Mouse (Mus musculus): Measurements from ENCODE around the gene Prss48. TPM values are rescaled to one million over a fixed set of nuclear protein-coding genes. Genes with fewer than 3 reads are reported as not detected.

Prss48 gene
- polyA plus RNA-seq (2012; rRNA removed): not detected in 2 replicates

DNA sequence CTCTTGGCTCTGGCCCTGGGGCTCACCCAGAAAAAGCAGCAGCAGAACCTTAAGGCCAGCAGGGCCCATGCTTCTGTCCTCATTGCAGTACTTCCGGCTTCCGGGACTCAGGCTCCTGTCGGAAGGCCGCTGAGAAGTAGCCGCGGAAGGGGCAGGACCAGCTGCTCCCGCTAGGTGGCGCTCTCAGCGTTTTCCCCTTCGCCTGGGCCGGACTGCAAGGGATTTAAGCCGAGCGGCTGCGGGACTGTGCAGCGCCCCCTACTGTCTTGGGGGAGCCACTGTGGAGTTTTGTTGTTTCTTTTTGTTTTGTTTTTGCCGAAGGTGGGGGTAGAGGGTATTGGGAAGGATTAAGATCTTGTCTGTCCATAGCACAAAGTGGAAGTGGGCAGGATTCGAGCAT lies at the start of gene Prss48:
Gene Prss48, minus strand, starts transcription at position 69 of the 400 bp plus-strand sequence.

DNA sequence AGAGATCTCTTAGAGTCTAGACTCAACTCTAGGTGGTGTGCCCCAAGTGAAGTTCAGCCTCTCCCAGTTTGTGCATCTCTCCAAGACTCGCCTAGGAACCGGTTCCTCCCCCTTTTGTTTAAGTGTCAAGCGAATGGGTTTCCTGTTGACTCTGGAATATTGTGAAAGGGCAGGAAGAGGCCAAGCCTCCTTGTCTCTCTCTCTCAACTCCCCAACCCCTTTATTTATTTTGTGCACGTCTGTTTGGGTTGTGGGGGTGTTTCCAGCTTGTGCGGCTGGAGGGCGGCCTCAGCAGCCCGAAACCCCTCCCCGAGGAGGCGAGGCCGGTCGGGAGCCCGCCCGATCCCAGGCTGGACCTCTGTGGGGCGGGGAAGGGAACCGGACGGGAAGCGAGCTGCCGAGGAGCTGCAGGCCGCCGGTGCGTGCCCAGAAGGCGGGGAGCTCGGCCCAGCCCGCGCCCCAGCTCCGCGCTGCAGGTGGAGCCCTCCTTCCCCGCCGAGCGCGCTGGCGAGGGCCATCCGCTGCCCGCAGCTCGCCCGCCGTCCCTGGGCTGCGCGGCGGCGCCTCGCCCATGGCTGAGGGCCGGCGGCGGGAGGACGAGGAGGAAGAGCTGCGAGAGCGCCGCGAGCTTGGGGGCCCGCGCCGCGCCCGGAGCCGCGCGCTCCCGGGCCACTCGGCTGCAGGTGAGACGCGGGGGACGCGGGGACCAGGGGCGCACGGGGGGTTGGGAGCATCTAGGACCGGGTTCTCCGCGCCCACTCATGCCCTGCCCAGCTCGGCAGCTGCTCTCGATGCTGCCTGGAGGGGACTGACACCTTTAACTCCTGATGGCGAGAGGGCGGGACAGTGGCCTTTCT lies 31.3 kb downstream of the Prss48 start, which contains the start of gene Sh3d19:
Gene Sh3d19, plus strand, starts transcription at position 368 of the 857 bp plus-strand sequence.

Other genes starting within 250 kb of the Prss48 start
- 0.25 and 0.99 TPM in 2 replicates for gene Fam160a1, start 185.2 kb downstream of the Prss48 start, polyA plus RNA-seq (2012; rRNA removed)
- 0.02 and 0.22 TPM in 2 replicates for gene Glt28d2, start 115.0 kb downstream of the Prss48 start, polyA plus RNA-seq (2012; rRNA removed)
- 0.22 and 0.43 TPM in 2 replicates for gene Gm37240, start 115.0 kb downstream of the Prss48 start, polyA plus RNA-seq (2012; rRNA removed)
- 9.5 and 12.6 TPM in 2 replicates for gene Sh3d19, start 31.4 kb downstream of the Prss48 start, polyA plus RNA-seq (2012; rRNA removed)
- 2,207 and 2,358 TPM in 2 replicates for gene Rps3a1, start 140.2 kb upstream of the Prss48 start, polyA plus RNA-seq (2012; rRNA removed)
- 10.1 and 14.9 TPM in 2 replicates for gene Lrba, start 222.2 kb upstream of the Prss48 start, polyA plus RNA-seq (2012; rRNA removed)

All from central nervous system, embryonic 11.5 days (tissue).